Mouse (Mus musculus) left cerebral cortex, adult 8-10 months (tissue): ENCODE measurements around the gene Shisa7. TPM values are rescaled to one million over a fixed set of nuclear protein-coding genes. Genes with fewer than 3 reads are reported as not detected.

ENCODE experiments used
- total RNA-seq, 4 experiments: library from RNA; stranded (reverse); gene quantifications; 2 replicates each; pipeline ENCODE4 v1.2.4; 2022

Shisa7 gene
- total RNA-seq, 4 experiments from 2014 or later: 105 to 117 (median 110) TPM

Other genes with a start within 250 kb of the Shisa7 start
- 1 to 10 TPM in 3 of 4 experiments, under 1 TPM in 1; 0.79 to 1.7 (median 1.3) TPM for gene Ptprh, start 240.7 kb downstream of the Shisa7 start, total RNA-seq
- 10 to 100 TPM in 3 of 4 experiments, 1 to 10 TPM in 1; 9.1 to 12.5 (median 12.2) TPM for gene Tmem86b, start 213.3 kb downstream of the Shisa7 start, total RNA-seq
- gene Ppp6r1, start 185.7 kb downstream of the Shisa7 start, total RNA-seq: 100 to 1,000 TPM; 118 to 128 (median 127) TPM
- gene Hspbp1, start 159.6 kb downstream of the Shisa7 start, total RNA-seq: 10 to 100 TPM; 83.7 to 95.5 (median 89.4) TPM
- gene Brsk1, start 154.1 kb downstream of the Shisa7 start, total RNA-seq: 100 to 1,000 TPM; 377 to 435 (median 401) TPM
- under 1 TPM in 2 of 4 experiments, not detected in 2; 0.16 to 0.21 TPM for gene Tmem150b, start 119.4 kb downstream of the Shisa7 start, total RNA-seq
- 10 to 100 TPM; 22.0 to 31.3 (median 25.3) TPM for gene Kmt5c, start 104.6 kb downstream of the Shisa7 start, total RNA-seq
- gene Cox6b2, start 91.6 kb downstream of the Shisa7 start, total RNA-seq: 1 to 10 TPM; 5.1 to 8.7 (median 6.8) TPM
- not detected for gene Fam71e2, start 73.4 kb downstream of the Shisa7 start, total RNA-seq
- gene Il11, start 61.8 kb downstream of the Shisa7 start, total RNA-seq: under 1 TPM; 0.26 to 0.70 (median 0.39) TPM
- gene Tmem190, start 61.8 kb downstream of the Shisa7 start, total RNA-seq: not detected
- gene Tmem238, start 55.0 kb downstream of the Shisa7 start, total RNA-seq: 1 to 10 TPM; 3.0 to 4.2 (median 3.1) TPM
- 100 to 1,000 TPM; 329 to 537 (median 413) TPM for gene Rpl28, start 51.8 kb downstream of the Shisa7 start, total RNA-seq
- 100 to 1,000 TPM; 103 to 130 (median 112) TPM for gene Ube2s, start 32.1 kb downstream of the Shisa7 start, total RNA-seq
- 1 to 10 TPM; 8.3 to 10.0 (median 9.1) TPM for gene Isoc2b, start 25.6 kb upstream of the Shisa7 start, total RNA-seq
- gene Isoc2a, start 32.5 kb upstream of the Shisa7 start, total RNA-seq: 10 to 100 TPM; 16.1 to 17.7 (median 17.1) TPM
- under 1 TPM in 3 of 4 experiments, not detected in 1; 0.48 to 0.65 (median 0.51) TPM for gene Gm36210, start 61.8 kb upstream of the Shisa7 start, total RNA-seq
- 10 to 100 TPM; 14.7 to 16.8 (median 15.5) TPM for gene Zfp628, start 70.5 kb upstream of the Shisa7 start, total RNA-seq
- gene Nat14, start 77.3 kb upstream of the Shisa7 start, total RNA-seq: 100 to 1,000 TPM in 1 of 4 experiments, 10 to 100 TPM in 3; 94.7 to 100 (median 95.8) TPM
- gene Ssc5d, start 81.1 kb upstream of the Shisa7 start, total RNA-seq: 1 to 10 TPM; 2.1 to 3.5 (median 2.6) TPM
- gene Sbk2, start 119.7 kb upstream of the Shisa7 start, total RNA-seq: under 1 TPM; 0.16 to 0.68 (median 0.26) TPM
- 1 to 10 TPM in 3 of 4 experiments, under 1 TPM in 1; 0.88 to 1.3 (median 1.1) TPM for gene Sbk3, start 126.5 kb upstream of the Shisa7 start, total RNA-seq
- gene Zfp579, start 151.5 kb upstream of the Shisa7 start, total RNA-seq: 10 to 100 TPM; 23.3 to 31.7 (median 25.0) TPM
- 1 to 10 TPM; 6.3 to 7.8 (median 6.5) TPM for gene Zfp524, start 169.7 kb upstream of the Shisa7 start, total RNA-seq
- gene Fiz1, start 170.0 kb upstream of the Shisa7 start, total RNA-seq: 10 to 100 TPM; 21.3 to 23.5 (median 23.2) TPM
- not detected for gene Gm44973, start 170.8 kb upstream of the Shisa7 start, total RNA-seq
- 10 to 100 TPM; 33.5 to 38.8 (median 35.8) TPM for gene Zfp865, start 175.7 kb upstream of the Shisa7 start, total RNA-seq
- 10 to 100 TPM; 55.7 to 63.0 (median 59.8) TPM for gene Ccdc106, start 175.9 kb upstream of the Shisa7 start, total RNA-seq
- 1 to 10 TPM in 1 of 4 experiments, not detected in 3; 1.5 TPM for gene 4632433K11Rik, start 189.4 kb upstream of the Shisa7 start, total RNA-seq
- 1 to 10 TPM; 5.4 to 6.0 (median 5.7) TPM for gene Zfp784, start 193.8 kb upstream of the Shisa7 start, total RNA-seq
- 10 to 100 TPM; 25.2 to 31.7 (median 27.2) TPM for gene Zfp580, start 206.8 kb upstream of the Shisa7 start, total RNA-seq
- 100 to 1,000 TPM; 159 to 182 (median 174) TPM for gene U2af2, start 217.4 kb upstream of the Shisa7 start, total RNA-seq
- gene Epn1, start 235.5 kb upstream of the Shisa7 start, total RNA-seq: 100 to 1,000 TPM; 395 to 439 (median 410) TPM